Mouse (Mus musculus) liver, postnatal 0 days (tissue): ENCODE data around the gene Ptpn4.

ENCODE experiments used
- CTCF ChIP-seq: sonication (generic); IDR thresholded peaks from 2 replicates; pipeline ENCODE4 v1.5.1; 2016; ENCODE audit warnings: antibody characterized with exemption, low read depth
- EP300 ChIP-seq: IDR thresholded peaks from 2 replicates; pipeline ENCODE4 v1.6.1; 2016; ENCODE audit warnings: antibody characterized with exemption, low read depth, mild to moderate bottlenecking

- no peak for TF ChIP-seq EP300
- TF ChIP-seq CTCF: no peak
Observed at GRCm38 (mm10) chr1:119713017-119713416, 124.4 kb downstream of the Ptpn4 start.
